Mouse (Mus musculus): Measurements from ENCODE around the gene Gm20696. TPM values are rescaled to one million over a fixed set of nuclear protein-coding genes. Genes with fewer than 3 reads are reported as not detected.

The Gm20696 gene
- total and polyA plus RNA-seq, 3 experiments = 0.59 TPM; not detected in 2

- H3K79me2 ChIP-seq (replicated peaks; ENCODE audit: control insufficient read depth, extremely low read depth, insufficient read depth, poor library complexity, severe bottlenecking) = no peaks in the 10 kb centered on the region
- H3K4me3 ChIP-seq (replicated peaks in 1 of 3; ENCODE audit: low read depth in 2 of 3, low read length in 2 of 3, poor library complexity in 1 of 3) = no peak overlapping the region
- no peaks in the 10 kb centered on the region for H3K9me3 ChIP-seq (replicated peaks; ENCODE audit: low read length)
- peaks cover 18 to 48% of the 10 kb centered on the region in 2 experiments for H3K4me1 ChIP-seq (ENCODE audit: control insufficient read depth in 1 of 2, insufficient read depth in 2 of 2)
- H3K27me3 ChIP-seq (replicated peaks) = no peaks in the 10 kb centered on the region
- DNase-seq (ENCODE audit: extremely low read depth) = no peak
- dilution Hi-C loops (cut with MboI; ENCODE audit: extremely low pct_ligation_motif_present, extremely low pct_unique_long_range_greater_than_20kb, low sequenced_read_pairs) (no loop called here), in situ Hi-C loops (cut with MboI; ENCODE audit: low pct_ligation_motif_present, low pct_unique_long_range_greater_than_20kb, low sequenced_read_pairs) (no loop called here)
- H3K9ac ChIP-seq (ENCODE audit: insufficient read depth, low read depth) = no peak overlapping the region
- TF ChIP-seq SIN3A (IDR thresholded peaks at IDR 0.05; ENCODE audit: low read length) (no peak), RCOR1 (conservative IDR thresholded peaks at IDR 0.05; ENCODE audit: low read depth, low read length) (no peak)
- H3K27ac ChIP-seq (ENCODE audit: insufficient read depth, low read depth) = no peak overlapping the region
- H3K36me3 ChIP-seq (replicated peaks in 1 of 2; ENCODE audit: control insufficient read depth in 1 of 2, insufficient read depth in 1 of 2, low read length in 1 of 2) = no peaks in the 10 kb centered on the region
- no peak overlapping the region for H3K4me2 ChIP-seq (ENCODE audit: insufficient read depth, low read depth, poor library complexity, severe bottlenecking)
Observed at GRCm38 (mm10) chr6:99489423-99489822, 177.2 kb downstream of the Gm20696 start.

- Histone ChIP-seq H3K36me3 (replicated peaks in 1 of 2; ENCODE audit: control insufficient read depth in 1 of 2, insufficient read depth in 1 of 2, low read length in 1 of 2) (no peaks in the 10 kb centered on the region), H3K27me3 (replicated peaks) (no peaks in the 10 kb centered on the region), H3K27ac (ENCODE audit: insufficient read depth, low read depth) (peak overlapping the region; percentile 91), H3K9ac (ENCODE audit: insufficient read depth, low read depth) (peak overlapping the region; percentile 27), H3K4me2 (ENCODE audit: insufficient read depth, low read depth, poor library complexity, severe bottlenecking) (peak overlapping the region; percentile 75), H3K79me2 (replicated peaks; ENCODE audit: control insufficient read depth, extremely low read depth, insufficient read depth, poor library complexity, severe bottlenecking) (no peaks in the 10 kb centered on the region), H3K4me1 (ENCODE audit: control insufficient read depth in 1 of 2, insufficient read depth in 2 of 2) (peaks cover 22 to 47% of the 10 kb centered on the region in 2 experiments), H3K4me3 (replicated peaks in 1 of 3; ENCODE audit: low read depth in 2 of 3, low read length in 2 of 3, poor library complexity in 1 of 3) (peak overlapping the region in 1 of 3 experiments; percentile 42), H3K9me3 (replicated peaks; ENCODE audit: low read length) (no peaks in the 10 kb centered on the region)
- DNase-seq (ENCODE audit: extremely low read depth) = peak; percentile 21
- in situ Hi-C loops (cut with MboI; ENCODE audit: low pct_ligation_motif_present, low pct_unique_long_range_greater_than_20kb, low sequenced_read_pairs) (no loop called here), dilution Hi-C loops (cut with MboI; ENCODE audit: extremely low pct_ligation_motif_present, extremely low pct_unique_long_range_greater_than_20kb, low sequenced_read_pairs) (no loop called here)
- peak; percentile 63 for TF ChIP-seq MXI1 (IDR thresholded peaks at IDR 0.05; ENCODE audit: low read depth, low read length)
- TF ChIP-seq BHLHE40 (IDR thresholded peaks at IDR 0.05; ENCODE audit: low read depth, low read length) = peak; percentile 40
- peak; percentile 14 for TF ChIP-seq RAD21 (IDR thresholded peaks at IDR 0.05; ENCODE audit: low read depth, low read length)
- TF ChIP-seq IRF4 (IDR thresholded peaks at IDR 0.05; ENCODE audit: low read depth, low read length) = no peak
- 0 out of 2 replicates have a peak, but pooled peaks have one; percentile 44 for TF ChIP-seq RCOR1 (conservative IDR thresholded peaks at IDR 0.05; ENCODE audit: low read depth, low read length)
- no peak for TF ChIP-seq TBP (conservative IDR thresholded peaks at IDR 0.05; ENCODE audit: low read depth, low read length)
- peak in 1 of 2 experiments; percentile 34; a peak in 2 of 4 replicates for TF ChIP-seq CTCF (conservative IDR thresholded peaks at IDR 0.05 in 1 of 2, IDR thresholded peaks at IDR 0.05 in 1 of 2; ENCODE audit: low read depth in 2 of 2, low read length in 2 of 2)
- TF ChIP-seq MAX (IDR thresholded peaks at IDR 0.05; ENCODE audit: low read length) = peak; percentile 15; the same call in 1 of the 2 replicates
- TF ChIP-seq NELFE (IDR thresholded peaks at IDR 0.05; ENCODE audit: low read depth, low read length) = peak; percentile 44; the same call in 1 of the 2 replicates
- 0 out of 2 replicates have a peak, but pooled peaks have one; percentile 28 for TF ChIP-seq SIN3A (IDR thresholded peaks at IDR 0.05; ENCODE audit: low read length)
Observed at GRCm38 (mm10) chr6:99485884-99486640, 180.5 kb downstream of the Gm20696 start.

- H3K27me3 ChIP-seq (replicated peaks) = no peaks in the 10 kb centered on the region
- DNase-seq (ENCODE audit: extremely low read depth) = peak; percentile 90
- H3K9ac ChIP-seq (ENCODE audit: insufficient read depth, low read depth) = peak overlapping the region; percentile 28
- peaks cover 18 to 40% of the 10 kb centered on the region in 2 experiments for H3K4me1 ChIP-seq (ENCODE audit: control insufficient read depth in 1 of 2, insufficient read depth in 2 of 2)
- H3K27ac ChIP-seq (ENCODE audit: insufficient read depth, low read depth) = peak overlapping the region; percentile 91
- no peaks in the 10 kb centered on the region for H3K9me3 ChIP-seq (replicated peaks; ENCODE audit: low read length)
- no peaks in the 10 kb centered on the region for H3K36me3 ChIP-seq (replicated peaks in 1 of 2; ENCODE audit: control insufficient read depth in 1 of 2, insufficient read depth in 1 of 2, low read length in 1 of 2)
- H3K79me2 ChIP-seq (replicated peaks; ENCODE audit: control insufficient read depth, extremely low read depth, insufficient read depth, poor library complexity, severe bottlenecking) = no peaks in the 10 kb centered on the region
- peak overlapping the region; percentile 32 to 54 (median 42) for H3K4me3 ChIP-seq (replicated peaks in 1 of 3; ENCODE audit: low read depth in 2 of 3, low read length in 2 of 3, poor library complexity in 1 of 3)
- dilution Hi-C loops (cut with MboI; ENCODE audit: extremely low pct_ligation_motif_present, extremely low pct_unique_long_range_greater_than_20kb, low sequenced_read_pairs) = no loop called here
- H3K4me2 ChIP-seq (ENCODE audit: insufficient read depth, low read depth, poor library complexity, severe bottlenecking) = peak overlapping the region; percentile 75
- in situ Hi-C loops (cut with MboI; ENCODE audit: low pct_ligation_motif_present, low pct_unique_long_range_greater_than_20kb, low sequenced_read_pairs) = no loop called here
- TF ChIP-seq USF1 (IDR thresholded peaks at IDR 0.05; ENCODE audit: low read depth, low read length) = no peak
- TF ChIP-seq ELF1 (IDR thresholded peaks at IDR 0.05; ENCODE audit: low read depth, low read length) = peak; percentile 56; the same call in 1 of the 2 replicates
- peak; percentile 53; the same call in 1 of the 2 replicates for TF ChIP-seq IRF4 (IDR thresholded peaks at IDR 0.05; ENCODE audit: low read depth, low read length)
- TF ChIP-seq CTCF (conservative IDR thresholded peaks at IDR 0.05 in 1 of 2, IDR thresholded peaks at IDR 0.05 in 1 of 2; ENCODE audit: low read depth in 2 of 2, low read length in 2 of 2) = no peak
- TF ChIP-seq TCF12 (IDR thresholded peaks at IDR 0.05; ENCODE audit: low read depth, low read length) = peak; percentile 74
- TF ChIP-seq CHD2 (IDR thresholded peaks at IDR 0.05; ENCODE audit: low read length) = no peak
- peak; percentile 40; the same call in 1 of the 2 replicates for TF ChIP-seq EP300 (IDR thresholded peaks at IDR 0.05; ENCODE audit: low read length)
- TF ChIP-seq POLR2AphosphoS2 (IDR thresholded peaks at IDR 0.05; ENCODE audit: low read depth, low read length) = no peak; the same call in 1 of the 2 replicates
- TF ChIP-seq NELFE (IDR thresholded peaks at IDR 0.05; ENCODE audit: low read depth, low read length) = no peak
- TF ChIP-seq NRF1 (IDR thresholded peaks at IDR 0.05; ENCODE audit: low read depth, low read length) = 0 out of 2 replicates have a peak, but pooled peaks have one; percentile 22
- TF ChIP-seq ZC3H11A (IDR thresholded peaks at IDR 0.05; ENCODE audit: low read depth, low read length) = no peak
- no peak for TF ChIP-seq GABPA (IDR thresholded peaks at IDR 0.05; ENCODE audit: insufficient replicate concordance, low read depth, low read length)
- TF ChIP-seq POLR2A (IDR thresholded peaks at IDR 0.05; ENCODE audit: low read depth, low read length) = peak; percentile 69
- no peak for TF ChIP-seq USF2 (conservative IDR thresholded peaks at IDR 0.05; ENCODE audit: low read depth, low read length)
- TF ChIP-seq ZMIZ1 (IDR thresholded peaks at IDR 0.05; ENCODE audit: low read depth, low read length) = no peak
Observed at GRCm38 (mm10) chr6:99485217-99485883, 181.2 kb downstream of the Gm20696 start.
